ENCODE assay signal across 9 mouse cellular contexts in the genomic region with DNA sequence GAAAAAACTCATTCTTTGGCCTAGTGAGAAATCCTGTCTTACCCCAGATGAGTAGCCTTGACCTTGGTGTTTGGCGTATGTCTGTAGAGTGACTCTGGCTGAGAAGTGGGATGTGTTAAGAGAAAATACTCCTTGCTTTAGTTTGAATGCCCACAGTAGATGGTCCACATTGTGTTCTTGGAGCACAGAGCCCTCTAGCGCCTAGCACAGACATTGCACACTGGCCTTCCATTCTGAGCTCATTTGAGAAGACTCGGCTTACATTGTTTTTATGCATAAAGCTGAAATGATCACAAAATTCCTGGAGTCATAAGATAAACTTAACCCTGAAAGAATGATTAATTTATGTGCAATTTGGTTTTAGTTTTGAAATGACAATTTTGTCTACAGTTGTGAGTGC.
A peak's percentile ranks its signal among the peaks of the same experiment; 100 is the strongest.
DNase-seq lines count a peak whose midpoint lies in the region; ATAC-seq and TF ChIP-seq lines count a peak whose summit lies in the region.
"Had no signal": no experiment of that assay in that cellular context is flagged by ENCODE, and none has a peak within 500 bp of the region (broad histone marks: within the 10 kb centered on the region; RNA-seq: fewer than 3 reads in every experiment).

No protein-coding gene starts in this region.

- H3K9ac ChIP-seq in forebrain, postnatal 0 days = no peak overlapping the region
- H3K9ac ChIP-seq in forebrain, embryonic 16.5 days (replicated peaks; ENCODE audit: low read depth, low read length) = no peak overlapping the region
- H3K9ac ChIP-seq in liver, embryonic 11.5 days (ENCODE audit: low read depth, low read length) = no peak overlapping the region
- no peak overlapping the region for H3K9ac ChIP-seq in hindbrain, postnatal 0 days (replicated peaks; ENCODE audit: low read length)

- ATAC-seq in forebrain, postnatal 0 days = no peak
- ATAC-seq in forebrain, embryonic 16.5 days = no peak
- ATAC-seq in liver, embryonic 11.5 days (replicated peaks; ENCODE audit: low FRiP score) = no peak
- 0 out of 2 replicates have a peak, but pooled peaks have one; percentile 28 for ATAC-seq in hindbrain, postnatal 0 days

- peak; percentile 70 for TF ChIP-seq CTCF in forebrain, postnatal 0 days (IDR thresholded peaks at IDR 0.05; ENCODE audit: low read depth)
- TF ChIP-seq CTCF in hindbrain, postnatal 0 days (IDR thresholded peaks at IDR 0.05; ENCODE audit: low read depth) = peak; percentile 73
- peak; percentile 41; the same call in 1 of the 2 replicates for TF ChIP-seq CTCF in small intestine, adult 2 months (IDR thresholded peaks at IDR 0.05; ENCODE audit: extremely low read depth, insufficient read length, insufficient replicate concordance, low read depth, low read length)

- intact Hi-C loops in heart, postnatal 25 days (cut with DNase I) = loop anchor here (1.0 kb wide), 1 partner anchor 117 kb away; no protein-coding TSS in a partner anchor

- peaks cover 5% of the 10 kb centered on the region; the same call in 1 of the 2 replicates for H3K4me1 ChIP-seq in forebrain, postnatal 0 days (ENCODE audit: insufficient read depth)
- no peaks in the 10 kb centered on the region for H3K4me1 ChIP-seq in forebrain, embryonic 16.5 days (replicated peaks; ENCODE audit: control insufficient read depth, insufficient read depth, low read length)
- no peaks in the 10 kb centered on the region for H3K4me1 ChIP-seq in liver, embryonic 11.5 days (replicated peaks; ENCODE audit: control insufficient read depth, insufficient read depth, low read length)
- 0 out of 2 replicates have a peak, but pooled peaks cover 3% of the 10 kb centered on the region for H3K4me1 ChIP-seq in hindbrain, postnatal 0 days (ENCODE audit: insufficient read depth, low read length)
- no peaks in the 10 kb centered on the region for H3K4me1 ChIP-seq in small intestine, adult 2 months (ENCODE audit: control insufficient read depth, insufficient read depth, insufficient read length, low read length)
- H3K4me1 ChIP-seq: megakaryocyte, embryonic 14.5 days had no signal

- H3K4me3 ChIP-seq in forebrain, postnatal 0 days (ENCODE audit: low read depth, low read length) = no peak overlapping the region
- no peak overlapping the region for H3K4me3 ChIP-seq in forebrain, embryonic 16.5 days (replicated peaks; ENCODE audit: low read length)
- no peak overlapping the region for H3K4me3 ChIP-seq in liver, embryonic 11.5 days (ENCODE audit: low read depth, low read length)
- no peak overlapping the region for H3K4me3 ChIP-seq in hindbrain, postnatal 0 days (ENCODE audit: low read length)
- no peak overlapping the region for H3K4me3 ChIP-seq in small intestine, adult 2 months (ENCODE audit: low read depth, low read length)
- H3K4me3 ChIP-seq: megakaryocyte, embryonic 14.5 days had no signal

- H3K9me3 ChIP-seq in forebrain, postnatal 0 days (ENCODE audit: low read length) = no peaks in the 10 kb centered on the region
- no peaks in the 10 kb centered on the region for H3K9me3 ChIP-seq in forebrain, embryonic 16.5 days (ENCODE audit: control insufficient read depth, low read length)
- no peaks in the 10 kb centered on the region for H3K9me3 ChIP-seq in liver, embryonic 11.5 days (ENCODE audit: control insufficient read depth, low read length)
- no peaks in the 10 kb centered on the region for H3K9me3 ChIP-seq in hindbrain, postnatal 0 days (ENCODE audit: low read length)
- H3K9me3 ChIP-seq: megakaryocyte, embryonic 14.5 days had no signal

- no peak for TF ChIP-seq POLR2A in small intestine, adult 2 months (IDR thresholded peaks at IDR 0.05; ENCODE audit: low read depth, low read length)

- peak; percentile 39 for DNase-seq in forebrain, postnatal 0 days
- DNase-seq in liver (peak; percentile 12), R1 (ENCODE audit: low read depth, low spot score) (peak; percentile 62)
- no peak for DNase-seq in liver, embryonic 11.5 days (ENCODE audit: low spot score)
- peak; percentile 70 for DNase-seq in hindbrain, postnatal 0 days (ENCODE audit: low spot score)
- DNase-seq in heart, postnatal 25 days (ENCODE audit: low spot score) = no peak

- no peak overlapping the region for H3K4me2 ChIP-seq in forebrain, postnatal 0 days (ENCODE audit: low read depth)
- no peak overlapping the region for H3K4me2 ChIP-seq in forebrain, embryonic 16.5 days (ENCODE audit: low read length)
- H3K4me2 ChIP-seq in liver, embryonic 11.5 days = no peak overlapping the region
- H3K4me2 ChIP-seq in hindbrain, postnatal 0 days (ENCODE audit: low read depth, low read length) = no peak overlapping the region

- 52% methylated on average over 3 of the region's 3 CpGs for WGBS in forebrain, postnatal 0 days
- WGBS in forebrain, embryonic 16.5 days = 44% methylated on average over 3 of the region's 3 CpGs
- 40% methylated on average over 3 of the region's 3 CpGs for WGBS in liver, embryonic 11.5 days
- WGBS in hindbrain, postnatal 0 days = 59% methylated on average over 3 of the region's 3 CpGs
- WGBS in small intestine, adult 2 months = 56% methylated on average over 3 of the region's 3 CpGs

- no peak overlapping the region for H3K27ac ChIP-seq in forebrain, postnatal 0 days (ENCODE audit: low read depth, low read length)
- no peak overlapping the region for H3K27ac ChIP-seq in forebrain, embryonic 16.5 days (ENCODE audit: low read length)
- no peak overlapping the region for H3K27ac ChIP-seq in liver, embryonic 11.5 days (ENCODE audit: low read depth, low read length)
- no peak overlapping the region for H3K27ac ChIP-seq in hindbrain, postnatal 0 days
- H3K27ac ChIP-seq in small intestine, adult 2 months (ENCODE audit: insufficient read depth, low read depth, low read length) = no peak overlapping the region

- H3K36me3 ChIP-seq in forebrain, postnatal 0 days (ENCODE audit: insufficient read depth) = no peaks in the 10 kb centered on the region
- H3K36me3 ChIP-seq in forebrain, embryonic 16.5 days (ENCODE audit: control insufficient read depth, insufficient read depth) = no peaks in the 10 kb centered on the region
- no peaks in the 10 kb centered on the region for H3K36me3 ChIP-seq in liver, embryonic 11.5 days (ENCODE audit: control insufficient read depth, insufficient read depth, low read length)
- H3K36me3 ChIP-seq in hindbrain, postnatal 0 days (ENCODE audit: insufficient read depth, low read length) = no peaks in the 10 kb centered on the region
- H3K36me3 ChIP-seq in small intestine, adult 2 months (ENCODE audit: control insufficient read depth, insufficient read depth, low read length) = no peaks in the 10 kb centered on the region

- no peaks in the 10 kb centered on the region for H3K27me3 ChIP-seq in forebrain, postnatal 0 days (ENCODE audit: insufficient read depth, low read length)
- no peaks in the 10 kb centered on the region for H3K27me3 ChIP-seq in forebrain, embryonic 16.5 days (replicated peaks; ENCODE audit: control insufficient read depth, insufficient read depth, low read length)
- H3K27me3 ChIP-seq in liver, embryonic 11.5 days (replicated peaks; ENCODE audit: control insufficient read depth, insufficient read depth, low read length) = no peaks in the 10 kb centered on the region
- no peaks in the 10 kb centered on the region for H3K27me3 ChIP-seq in hindbrain, postnatal 0 days (ENCODE audit: insufficient read depth, low read length)
- no peaks in the 10 kb centered on the region for H3K27me3 ChIP-seq in small intestine, adult 2 months (ENCODE audit: control insufficient read depth, insufficient read depth, low read length)
- H3K27me3 ChIP-seq: megakaryocyte, embryonic 14.5 days had no signal

Comparison
In these comparisons a context has a peak if more than half of its experiments do, and no peak if none do; other contexts are left out.
1. DNase-seq: peak in forebrain, postnatal 0 days (single experiment), liver (single experiment), R1 (single experiment) and hindbrain, postnatal 0 days (single experiment); none in liver, embryonic 11.5 days (single experiment) and heart, postnatal 25 days (single experiment).
2. Peak in every context shown above with its lines, with median percentiles within 50 percentile points of each other: CTCF ChIP-seq.